Mouse (Mus musculus) limb, embryonic 12.5 days (tissue): ENCODE results near the gene Enpp6. TPM values are rescaled to one million over a fixed set of nuclear protein-coding genes. Genes with fewer than 3 reads are reported as not detected.
A peak's percentile ranks its signal among the peaks of the same experiment; 100 is the strongest.

Experiments used
- ATAC-seq: fragments of 200-750 bp; cut with Nextera tagmentation; 2 replicates; pipeline ENCODE4 v1.8.0; 2017; ENCODE audit warnings: low read depth, moderate TSS enrichment; ENCODE audit not compliant: insufficient number of reproducible peaks, insufficient read depth, low FRiP score, low TSS enrichment
- H3K27ac ChIP-seq: fragments of 300-500 bp; sonication (generic); 2 replicates; pipeline ENCODE4 v1.5.1; 2016; ENCODE audit warnings: mild to moderate bottlenecking, moderate library complexity
- H3K27me3 ChIP-seq: fragments of 300-500 bp; sonication (generic); 2 replicates; pipeline ENCODE4 v1.6.1; 2016; ENCODE audit warnings: mild to moderate bottlenecking, moderate library complexity
- H3K36me3 ChIP-seq: fragments of 300-500 bp; sonication (generic); 2 replicates; pipeline ENCODE4 v1.6.1; 2016; ENCODE audit warnings: mild to moderate bottlenecking, moderate library complexity
- H3K4me1 ChIP-seq: fragments of 300-500 bp; sonication (generic); replicated peaks from 2 replicates; pipeline ENCODE4 v1.6.1; 2016
- H3K4me2 ChIP-seq: fragments of 300-500 bp; sonication (generic); 2 replicates; pipeline ENCODE4 v1.6.1; 2016; ENCODE audit warnings: mild to moderate bottlenecking, moderate library complexity
- H3K4me3 ChIP-seq: fragments of 300-500 bp; sonication (generic); replicated peaks from 2 replicates; pipeline ENCODE4 v1.5.1; 2016; ENCODE audit warnings: mild to moderate bottlenecking
- H3K9ac ChIP-seq: fragments of 300-500 bp; sonication (generic); replicated peaks from 2 replicates; pipeline ENCODE4 v1.6.1; 2016; ENCODE audit warnings: mild to moderate bottlenecking, moderate library complexity
- H3K9me3 ChIP-seq: fragments of 300-500 bp; sonication (generic); 2 replicates; pipeline ENCODE4 v1.6.1; 2016; ENCODE audit warnings: mild to moderate bottlenecking, moderate library complexity
- WGBS: fragments of 180-500 bp; shearing (Covaris S2); methylation state at CpG from one replicate; pipeline ENCODE4 v1.1.7; 2016; 5-methylcytosine and 5-hydroxymethylcytosine counted together
- polyA plus RNA-seq: library from polyadenylated mRNA; unstranded; fragments of >200 nt; fragmentation: Nextera tagmentation; extraction: Ambion mirVana; gene quantifications from 2 replicates; pipeline ENCODE4 v1.2.1, GENCODE M21; 2016

The Enpp6 gene
- polyA plus RNA-seq, 1 experiment from 2014 or later, result 0.87 TPM

DNA sequence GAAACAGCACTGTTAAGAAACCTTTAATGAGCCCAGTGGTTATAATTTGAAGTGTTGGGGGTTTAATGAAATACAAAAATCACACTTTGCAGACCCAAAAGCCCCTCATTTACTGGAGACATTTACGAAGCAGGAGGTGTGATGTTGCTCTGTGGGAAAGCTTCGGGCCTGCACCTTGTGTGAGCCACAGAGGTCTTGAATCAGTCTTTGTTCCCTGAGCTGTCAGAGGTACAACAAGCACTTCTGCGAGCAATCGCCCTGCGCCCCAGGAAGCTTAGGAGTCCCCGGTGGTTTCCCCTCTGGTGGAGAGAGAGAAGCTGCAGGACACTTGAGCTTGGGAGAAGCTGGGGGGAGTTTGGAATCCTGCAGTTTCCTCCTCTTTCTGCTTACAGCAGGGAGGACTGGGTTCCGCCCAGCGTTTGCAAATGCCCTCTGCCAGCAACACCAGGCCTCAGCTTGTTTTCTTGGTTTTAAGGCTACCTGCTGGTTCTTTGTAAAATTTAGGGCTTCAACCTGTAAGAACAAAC is 23.0 kb upstream of the Enpp6 start:
- ATAC-seq, result peak; percentile 69; the same call in 1 of the 2 replicates
- WGBS, result 21% methylated on average over 8 of the region's 8 CpGs
- Histone ChIP-seq H3K9ac (no peak overlapping the region), H3K4me2 (no peak overlapping the region), H3K4me1 (peaks cover 38% of the 10 kb centered on the region), H3K36me3 (no peaks in the 10 kb centered on the region), H3K27ac (peak overlapping the region; percentile 84), H3K27me3 (no peaks in the 10 kb centered on the region), H3K9me3 (no peaks in the 10 kb centered on the region), H3K4me3 (no peak overlapping the region)

DNA sequence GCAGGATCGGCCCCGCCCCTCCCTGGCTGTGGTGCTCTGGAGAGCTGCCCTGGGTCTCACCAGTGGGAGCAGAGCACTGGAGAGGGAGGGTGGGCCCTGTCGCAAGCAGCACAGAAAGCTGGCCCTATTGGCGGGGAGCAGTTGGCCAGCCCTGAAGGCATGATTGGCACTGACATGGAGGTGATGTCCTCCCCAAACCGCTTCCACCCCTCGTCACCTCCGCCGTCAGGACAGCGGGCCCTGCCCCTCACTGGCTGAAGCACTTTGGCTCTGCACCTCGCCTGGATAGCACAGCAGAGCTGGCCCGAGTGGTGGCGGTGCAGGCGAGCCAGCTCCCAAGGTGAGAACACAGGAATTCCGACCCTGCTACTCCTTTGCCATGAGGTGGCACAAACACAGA is 20.9 kb upstream of the Enpp6 start:
- no peak for ATAC-seq
- Histone ChIP-seq H3K9ac (no peak overlapping the region), H3K27me3 (no peaks in the 10 kb centered on the region), H3K4me2 (no peak overlapping the region), H3K4me1 (peaks cover 47% of the 10 kb centered on the region), H3K36me3 (no peaks in the 10 kb centered on the region), H3K27ac (no peak overlapping the region), H3K4me3 (no peak overlapping the region), H3K9me3 (no peaks in the 10 kb centered on the region)
- WGBS, result 48% methylated on average over 14 of the region's 14 CpGs

DNA sequence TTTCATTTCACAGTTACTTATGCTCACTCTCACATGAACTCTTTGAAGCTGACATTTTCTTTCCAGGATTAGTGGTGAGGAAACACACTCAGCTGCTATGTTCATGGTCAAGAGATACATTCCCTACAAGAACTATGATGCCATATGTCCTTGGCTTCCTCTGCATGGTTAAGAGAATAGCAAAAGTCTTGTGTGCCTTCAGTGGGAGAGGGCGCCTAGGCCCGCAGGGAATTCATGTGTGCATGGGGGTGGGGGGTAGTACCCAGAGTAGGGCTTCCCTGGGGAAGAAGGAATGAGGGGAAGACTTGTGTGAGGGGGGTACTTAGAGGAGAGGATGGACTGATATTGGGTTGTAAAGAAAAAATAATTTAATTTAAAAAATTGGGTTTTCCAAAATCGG is 18.0 kb upstream of the Enpp6 start:
- peaks cover 38% of the 10 kb centered on the region for H3K4me1 ChIP-seq
- H3K4me3 ChIP-seq, result no peak overlapping the region
- no peak overlapping the region for H3K27ac ChIP-seq
- 90% methylated on average over 3 of the region's 3 CpGs for WGBS
- no peak for ATAC-seq
- no peak overlapping the region for H3K4me2 ChIP-seq
- H3K9ac ChIP-seq, result no peak overlapping the region
- H3K9me3 ChIP-seq, result peaks cover 2% of the 10 kb centered on the region; the same call in 1 of the 2 replicates
- no peaks in the 10 kb centered on the region for H3K36me3 ChIP-seq
- H3K27me3 ChIP-seq, result no peaks in the 10 kb centered on the region

DNA sequence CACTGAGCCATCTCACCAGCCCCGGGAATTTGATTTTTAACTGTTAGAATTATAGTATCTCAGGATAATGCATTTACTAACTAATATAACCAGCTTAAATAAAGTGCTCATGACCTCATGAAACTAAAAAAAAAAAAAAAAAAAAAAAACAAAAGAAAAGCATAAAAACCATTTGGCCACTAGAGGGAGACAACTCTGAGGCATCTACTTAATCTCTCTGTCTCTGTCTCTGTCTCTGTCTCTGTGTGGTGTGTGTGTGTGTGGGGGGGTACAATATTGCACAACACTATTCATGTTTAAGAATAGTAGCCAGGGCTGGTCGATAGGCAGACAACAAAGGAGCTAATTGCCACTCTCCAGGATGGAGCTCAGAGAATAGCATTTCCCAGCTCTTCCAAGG is 17.3 kb upstream of the Enpp6 start:
- peaks cover 9% of the 10 kb centered on the region for H3K9me3 ChIP-seq
- no peaks in the 10 kb centered on the region for H3K36me3 ChIP-seq
- ATAC-seq, result no peak
- WGBS, result 78% methylated on average over 2 of the region's 2 CpGs
- H3K27ac ChIP-seq, result 0 out of 2 replicates have a peak overlapping the region, but pooled peaks have one; percentile 7
- no peak overlapping the region for H3K4me3 ChIP-seq
- no peak overlapping the region for H3K4me2 ChIP-seq
- no peak overlapping the region for H3K9ac ChIP-seq
- H3K4me1 ChIP-seq, result peaks cover 31% of the 10 kb centered on the region
- H3K27me3 ChIP-seq, result no peaks in the 10 kb centered on the region

DNA sequence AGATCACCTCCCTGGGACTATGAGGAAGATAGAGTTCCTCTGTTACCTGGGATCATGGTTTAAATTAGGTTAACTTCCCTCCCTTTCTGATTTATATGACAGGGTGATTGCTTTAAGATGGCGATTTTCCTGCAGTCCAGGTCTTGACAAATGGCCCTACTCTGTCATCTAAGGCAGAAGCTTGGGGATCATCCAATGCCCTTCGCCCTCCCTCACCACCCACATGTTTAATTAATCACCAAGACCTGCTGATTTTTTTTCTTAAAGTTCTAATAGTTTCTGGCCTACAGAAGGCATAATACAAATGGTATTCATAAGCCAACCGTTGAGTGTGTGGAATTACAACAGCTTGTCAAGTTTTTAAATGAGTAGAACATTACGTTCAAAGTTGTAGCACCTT is 9.3 kb upstream of the Enpp6 start:
- H3K9ac ChIP-seq, result no peak overlapping the region
- H3K36me3 ChIP-seq, result no peaks in the 10 kb centered on the region
- no peak overlapping the region for H3K4me3 ChIP-seq
- peaks cover 10% of the 10 kb centered on the region for H3K9me3 ChIP-seq
- H3K27ac ChIP-seq, result no peak overlapping the region
- WGBS, result 70% methylated on average over 4 of the region's 4 CpGs
- no peak overlapping the region for H3K4me2 ChIP-seq
- ATAC-seq, result no peak
- H3K27me3 ChIP-seq, result no peaks in the 10 kb centered on the region
- no peaks in the 10 kb centered on the region; the same call in 1 of the 2 replicates for H3K4me1 ChIP-seq

DNA sequence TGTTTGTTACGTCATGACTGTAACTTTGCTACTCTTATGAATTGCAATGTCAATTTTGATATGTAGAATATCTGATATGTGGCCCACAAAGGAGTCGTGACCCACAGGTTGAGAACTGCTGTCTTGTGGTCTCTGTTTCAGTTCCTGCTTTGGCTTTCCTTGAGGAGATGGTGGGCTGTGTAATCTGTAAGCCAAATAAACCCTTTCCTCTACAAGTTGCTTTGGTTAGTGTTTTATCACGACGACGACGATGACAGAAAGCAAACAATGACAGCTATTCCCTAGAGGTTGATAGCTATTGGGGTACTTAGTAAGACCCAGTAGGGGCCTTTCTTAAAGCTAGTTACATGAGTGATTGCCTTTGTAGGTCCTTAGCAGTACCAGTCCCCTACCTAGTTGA is 4.5 kb upstream of the Enpp6 start:
- Histone ChIP-seq H3K27me3 (no peaks in the 10 kb centered on the region), H3K27ac (no peak overlapping the region), H3K4me2 (no peak overlapping the region), H3K9ac (no peak overlapping the region), H3K4me1 (no peaks in the 10 kb centered on the region), H3K9me3 (no peaks in the 10 kb centered on the region), H3K36me3 (no peaks in the 10 kb centered on the region), H3K4me3 (no peak overlapping the region)
- no peak for ATAC-seq
- 90% methylated on average over 6 of the region's 6 CpGs for WGBS

DNA sequence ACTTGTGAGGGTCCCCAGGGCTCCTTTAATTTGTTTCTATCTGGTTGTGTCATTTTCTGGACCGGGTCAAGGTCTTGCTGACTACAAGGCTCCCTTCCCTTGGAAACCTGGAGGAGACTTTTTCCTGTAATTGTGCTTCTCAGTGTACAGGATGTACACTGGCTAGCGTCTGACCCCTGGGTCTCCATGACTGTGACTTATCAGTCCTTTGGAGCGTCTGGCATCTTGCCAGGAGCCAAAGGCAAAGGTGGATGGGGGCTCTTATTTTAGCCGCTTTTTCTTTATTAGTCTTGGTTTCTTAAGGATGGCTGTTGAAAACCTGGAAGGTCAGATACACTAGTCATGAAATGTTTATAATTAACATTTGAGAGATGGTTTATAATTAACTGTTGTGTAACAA is 3.9 kb upstream of the Enpp6 start:
- no peak overlapping the region for H3K27ac ChIP-seq
- no peak overlapping the region for H3K9ac ChIP-seq
- WGBS, result 70% methylated on average over 4 of the region's 4 CpGs
- H3K9me3 ChIP-seq, result no peaks in the 10 kb centered on the region
- no peak overlapping the region for H3K4me3 ChIP-seq
- H3K27me3 ChIP-seq, result no peaks in the 10 kb centered on the region
- H3K36me3 ChIP-seq, result no peaks in the 10 kb centered on the region
- ATAC-seq, result no peak
- H3K4me2 ChIP-seq, result no peak overlapping the region
- no peaks in the 10 kb centered on the region for H3K4me1 ChIP-seq

DNA sequence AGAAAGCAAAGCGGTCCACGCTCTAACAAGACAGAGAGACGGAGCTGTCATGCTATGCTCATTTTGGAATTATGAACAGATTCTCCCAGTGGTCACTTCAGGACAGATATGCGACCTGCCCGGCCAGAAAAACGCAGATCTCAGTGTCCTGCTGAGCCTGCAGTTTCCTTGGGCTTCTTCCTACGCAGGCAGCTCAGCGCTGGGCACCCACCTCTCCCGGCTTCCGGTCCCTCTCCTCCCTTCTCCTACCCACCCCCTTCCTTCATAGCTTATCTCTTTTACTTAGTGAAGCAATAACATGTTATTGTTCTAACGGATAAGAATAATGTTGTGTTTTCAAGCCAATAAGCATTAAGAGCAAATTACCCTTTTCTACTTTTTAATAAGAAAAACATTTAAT is 2.0 kb upstream of the Enpp6 start:
- no peak for ATAC-seq
- no peaks in the 10 kb centered on the region for H3K36me3 ChIP-seq
- no peak overlapping the region for H3K27ac ChIP-seq
- H3K9me3 ChIP-seq, result no peaks in the 10 kb centered on the region
- 86% methylated on average over 11 of the region's 11 CpGs for WGBS
- peaks cover 5% of the 10 kb centered on the region; the same call in 1 of the 2 replicates for H3K4me1 ChIP-seq
- no peak overlapping the region for H3K4me2 ChIP-seq
- H3K27me3 ChIP-seq, result no peaks in the 10 kb centered on the region
- H3K4me3 ChIP-seq, result no peak overlapping the region
- H3K9ac ChIP-seq, result no peak overlapping the region

DNA sequence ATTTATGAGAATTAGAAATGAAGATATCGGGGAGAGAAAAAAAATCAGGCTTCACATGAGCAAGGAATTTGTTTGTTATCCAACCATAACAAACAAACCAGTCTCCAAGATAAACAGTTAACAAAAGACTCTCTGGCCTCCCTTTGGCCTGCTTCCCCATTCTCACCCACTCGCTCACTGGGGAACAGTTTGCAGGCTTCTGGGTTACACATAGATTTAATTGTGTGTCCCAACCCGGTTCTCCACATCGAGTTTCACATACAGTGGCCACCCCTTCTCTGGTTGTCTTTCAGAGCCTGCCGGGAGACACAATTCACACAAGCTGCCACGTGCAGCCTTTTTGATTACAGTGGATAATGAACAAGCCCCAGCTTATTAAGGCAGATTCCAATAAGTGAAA is 1.7 kb downstream of the Enpp6 start:
- no peak overlapping the region for H3K4me3 ChIP-seq
- ATAC-seq, result no peak
- no peaks in the 10 kb centered on the region for H3K27me3 ChIP-seq
- 75% methylated on average over 6 of the region's 6 CpGs for WGBS
- H3K4me2 ChIP-seq, result no peak overlapping the region
- no peaks in the 10 kb centered on the region for H3K9me3 ChIP-seq
- H3K36me3 ChIP-seq, result no peaks in the 10 kb centered on the region
- peaks cover 25% of the 10 kb centered on the region for H3K4me1 ChIP-seq
- no peak overlapping the region for H3K9ac ChIP-seq
- no peak overlapping the region; the same call in 1 of the 2 replicates for H3K27ac ChIP-seq

DNA sequence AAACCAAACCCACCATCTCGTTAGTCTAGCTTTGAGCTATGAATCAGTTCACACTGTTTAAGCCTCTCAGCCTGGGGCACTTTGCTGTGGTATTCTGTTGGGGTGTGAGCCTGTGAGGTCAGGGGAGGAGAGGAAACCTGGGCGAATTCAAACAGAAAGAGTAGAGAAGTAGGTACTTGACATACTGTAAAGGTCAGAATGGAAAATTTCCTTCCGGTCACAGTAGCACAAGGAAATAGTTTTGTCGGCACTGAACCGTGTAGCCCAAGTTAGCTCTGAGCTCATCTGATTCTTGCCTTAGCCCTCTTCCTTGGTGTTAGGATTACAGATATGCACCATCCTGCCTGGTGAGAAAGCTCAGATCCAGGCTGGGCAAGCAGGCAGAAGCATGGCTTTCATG is 4.4 kb downstream of the Enpp6 start:
- no peak overlapping the region for H3K4me2 ChIP-seq
- no peaks in the 10 kb centered on the region for H3K27me3 ChIP-seq
- no peak for ATAC-seq
- H3K27ac ChIP-seq, result peak overlapping the region; percentile 56; the same call in 1 of the 2 replicates
- H3K4me3 ChIP-seq, result no peak overlapping the region
- H3K9me3 ChIP-seq, result no peaks in the 10 kb centered on the region
- H3K9ac ChIP-seq, result no peak overlapping the region
- H3K4me1 ChIP-seq, result peaks cover 28% of the 10 kb centered on the region
- H3K36me3 ChIP-seq, result no peaks in the 10 kb centered on the region
- 57% methylated on average over 5 of the region's 5 CpGs for WGBS

DNA sequence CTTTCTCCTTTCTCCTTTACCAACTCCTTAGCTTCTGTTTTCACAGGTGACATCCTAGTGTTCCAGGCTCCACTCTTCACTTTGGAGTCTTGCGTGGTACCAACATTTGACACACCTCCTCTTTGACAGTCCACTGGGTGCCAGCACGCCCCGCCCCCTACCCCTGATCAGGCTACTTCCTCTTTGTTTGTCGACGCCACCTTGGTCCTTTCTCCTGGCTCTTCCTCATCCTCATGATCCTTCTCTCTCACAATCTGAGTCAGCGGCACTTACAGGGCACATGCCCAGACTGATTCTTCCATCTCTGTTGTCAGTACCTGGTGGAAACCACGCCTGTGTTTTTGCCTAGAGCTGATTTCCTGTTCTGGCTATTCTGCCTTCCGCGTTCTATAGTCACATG is 5.9 kb downstream of the Enpp6 start:
- H3K4me2 ChIP-seq, result no peak overlapping the region
- no peak overlapping the region for H3K27ac ChIP-seq
- peaks cover 39% of the 10 kb centered on the region for H3K4me1 ChIP-seq
- WGBS, result 92% methylated on average over 9 of the region's 9 CpGs
- H3K4me3 ChIP-seq, result no peak overlapping the region
- H3K9me3 ChIP-seq, result no peaks in the 10 kb centered on the region
- no peak overlapping the region for H3K9ac ChIP-seq
- H3K27me3 ChIP-seq, result no peaks in the 10 kb centered on the region
- no peak for ATAC-seq
- no peaks in the 10 kb centered on the region for H3K36me3 ChIP-seq

DNA sequence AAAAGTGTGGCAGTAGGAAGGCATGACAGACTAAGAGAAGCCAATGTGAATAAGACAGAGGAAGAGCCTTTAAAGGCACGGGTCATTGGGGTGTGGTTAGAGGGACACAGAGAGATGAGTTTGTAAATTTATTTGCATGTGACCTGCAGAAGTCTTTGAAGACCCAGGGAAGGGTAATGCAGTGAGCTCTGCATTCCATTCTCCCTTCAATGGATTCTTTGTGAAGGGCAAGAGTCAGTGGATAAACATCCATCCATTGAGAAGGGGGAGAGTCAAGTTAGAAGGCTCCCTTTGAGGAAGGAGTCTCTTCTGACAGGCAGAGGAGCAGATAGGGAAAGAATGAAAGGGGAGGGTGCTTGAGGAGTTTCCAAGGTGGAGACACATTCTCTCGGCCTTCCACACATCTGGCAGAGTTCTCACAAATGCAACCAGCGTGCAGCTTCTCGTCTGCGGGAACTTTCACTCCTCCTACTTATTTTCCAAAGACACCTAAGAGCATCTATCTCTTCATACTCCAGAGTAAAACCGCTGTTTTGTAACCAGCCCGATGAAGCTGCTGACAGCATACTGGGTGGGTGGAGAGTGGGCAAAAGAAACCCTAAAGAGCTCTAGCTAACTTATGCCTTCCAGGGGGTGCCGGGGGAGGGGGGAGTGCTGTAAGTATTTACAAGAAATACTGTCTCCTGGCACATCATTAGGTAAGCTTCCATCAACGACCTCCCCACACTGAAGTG is 9.4 kb downstream of the Enpp6 start:
- H3K4me2 ChIP-seq, result no peak overlapping the region
- ATAC-seq, result no peak
- WGBS, result 62% methylated on average over 9 of the region's 9 CpGs
- no peak overlapping the region for H3K9ac ChIP-seq
- H3K27me3 ChIP-seq, result no peaks in the 10 kb centered on the region
- no peaks in the 10 kb centered on the region for H3K36me3 ChIP-seq
- H3K27ac ChIP-seq, result peak overlapping the region; percentile 59
- H3K4me3 ChIP-seq, result no peak overlapping the region
- H3K4me1 ChIP-seq, result peaks cover 28% of the 10 kb centered on the region
- no peaks in the 10 kb centered on the region for H3K9me3 ChIP-seq
